Mouse (Mus musculus) small intestine, adult 10 weeks (tissue): Measurements from ENCODE around the gene Fam219a. TPM values are rescaled to one million over a fixed set of nuclear protein-coding genes. Genes with fewer than 3 reads are reported as not detected.

ENCODE experiments used
- polyA plus RNA-seq: library from polyadenylated mRNA; stranded (reverse); fragments of 350-450 nt; fragmentation: Illumina TruSeq; extraction: RNeasy Lipid Tissue Mini Kit (QIAGEN cat#74804); gene quantifications from one replicate; pipeline ENCODE4 v1.2.3, GENCODE M21; 2014; ENCODE audit warnings: low replicate concordance

The Fam219a gene
- polyA plus RNA-seq: 0.59 TPM

DNA sequence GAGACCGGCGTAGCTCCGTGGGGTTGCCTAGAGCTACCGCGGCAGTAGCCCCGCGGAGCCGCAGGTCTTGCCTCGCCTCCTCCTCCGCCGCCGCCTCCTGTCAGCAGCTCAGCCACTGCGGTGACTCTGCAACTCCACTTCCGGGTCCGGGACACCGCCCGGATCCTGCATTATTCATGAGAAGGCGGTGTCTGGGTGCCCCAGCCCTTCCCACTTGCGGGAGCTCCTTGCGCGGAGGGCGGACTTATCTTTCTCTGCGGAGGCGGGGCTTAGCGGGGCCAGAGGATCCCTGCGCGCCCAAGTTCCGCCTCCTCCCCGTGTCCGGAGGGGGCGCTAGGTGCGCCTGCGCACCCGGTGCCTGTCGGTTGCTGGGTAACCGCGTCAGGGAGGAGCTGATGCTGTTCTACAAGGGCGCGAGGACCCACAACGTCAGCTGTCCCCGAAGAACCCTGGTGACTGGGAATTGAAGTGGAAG, at the start of gene Fam219a, which contains the start of gene Dnaic1:
Fam219a (minus strand) TSS at position 128 of the 475 bp plus-strand sequence.
Dnaic1 (plus strand) TSS at position 365 of the 475 bp plus-strand sequence.

DNA sequence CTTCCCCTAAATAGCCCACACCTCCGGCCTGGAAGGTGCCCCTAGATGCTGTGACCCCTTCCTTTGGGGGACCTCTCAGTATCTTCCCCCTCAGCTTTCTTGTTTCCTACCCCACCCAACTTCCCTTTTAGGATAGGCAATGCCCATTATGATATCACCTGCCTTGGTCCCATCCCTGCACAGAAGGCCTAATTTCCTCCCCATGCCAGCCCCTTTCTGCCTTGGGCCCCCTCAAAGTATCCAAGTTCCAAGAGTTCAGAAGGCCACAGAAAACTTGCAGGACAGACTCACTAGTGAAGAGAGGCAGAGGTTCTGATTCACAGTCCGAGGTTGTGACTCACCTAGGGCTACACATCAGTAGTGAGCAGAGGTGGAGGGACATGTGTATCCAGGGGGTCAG, 52.1 kb downstream of the Fam219a start, which contains the start of gene 1110017D15Rik:
1110017D15Rik (minus strand) TSS at position 101 of the 400 bp plus-strand sequence.

DNA sequence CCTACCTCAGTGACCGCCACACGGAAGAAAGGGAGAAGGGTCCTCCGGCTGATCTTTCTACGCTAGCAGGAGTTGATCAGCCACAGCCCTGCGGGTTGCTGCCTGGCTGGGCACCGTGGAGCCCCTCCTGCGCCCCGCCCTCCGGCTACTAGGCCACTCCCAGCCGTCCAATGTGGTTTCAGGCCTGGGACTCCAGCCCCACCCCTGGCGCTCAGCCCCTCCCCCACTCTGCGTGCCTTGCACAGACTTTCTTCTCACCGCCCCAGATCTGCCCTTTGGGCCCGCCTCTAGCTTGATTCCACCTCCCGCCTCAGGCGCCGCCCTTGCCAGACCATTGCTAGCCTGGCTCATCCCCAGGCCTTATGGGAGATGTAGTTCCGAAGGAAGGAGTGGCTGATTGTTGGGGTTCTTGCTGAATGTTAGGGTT, 66.3 kb downstream of the Fam219a start, which contains the start of gene AI464131:
AI464131 (minus strand) TSS at position 91 of the 427 bp plus-strand sequence.

Other genes starting within 250 kb of the Fam219a start
- 57.6 TPM for gene Ubap1, start 220.5 kb downstream of the Fam219a start, polyA plus RNA-seq
- 1.7 TPM for gene Kif24, start 104.7 kb downstream of the Fam219a start, polyA plus RNA-seq
- 18.5 TPM for gene Nudt2, start 104.4 kb downstream of the Fam219a start, polyA plus RNA-seq
- 2.0 TPM for gene AI464131, start 66.5 kb downstream of the Fam219a start, polyA plus RNA-seq
- not detected for gene 1110017D15Rik, start 52.2 kb downstream of the Fam219a start, polyA plus RNA-seq
- gene Dnaic1, start 237 bp upstream of the Fam219a start, polyA plus RNA-seq: not detected
- gene Enho, start 70.8 kb upstream of the Fam219a start, polyA plus RNA-seq: not detected
- gene Cntfr, start 127.6 kb upstream of the Fam219a start, polyA plus RNA-seq: not detected
- gene Il11ra1, start 130.5 kb upstream of the Fam219a start, polyA plus RNA-seq: 3.2 TPM
- gene Rpp25l, start 144.0 kb upstream of the Fam219a start, polyA plus RNA-seq: not detected
- gene Dctn3, start 153.6 kb upstream of the Fam219a start, polyA plus RNA-seq: 29.6 TPM
- gene Arid3c, start 161.6 kb upstream of the Fam219a start, polyA plus RNA-seq: not detected
- gene Galt, start 185.7 kb upstream of the Fam219a start, polyA plus RNA-seq: 0.85 TPM
- gene Sigmar1, start 186.6 kb upstream of the Fam219a start, polyA plus RNA-seq: 13.3 TPM
- gene Ccl27a, start 204.7 kb upstream of the Fam219a start, polyA plus RNA-seq: 3.6 TPM